Mouse (Mus musculus) stomach, postnatal 0 days (tissue): Measurements from ENCODE around the gene Exosc2. TPM values are rescaled to one million over a fixed set of nuclear protein-coding genes. Genes with fewer than 3 reads are reported as not detected.
"Not testable (repeated sequence)": the region's sequence is repeated elsewhere in the genome, so short reads cannot be mapped to it uniquely, and the experiment has no call there.

Experiments used
- ATAC-seq: fragments of 200-750 bp; cut with Nextera tagmentation; 2 replicates; pipeline ENCODE4 v1.8.0; 2017; ENCODE audit not compliant: low FRiP score, low TSS enrichment
- DNase-seq: peaks from one replicate; pipeline ENCODE4 v3.0.0-alpha.2; 2016; ENCODE audit warnings: low spot score
- H3K27ac ChIP-seq: fragments of 300-500 bp; sonication (generic); replicated peaks from 2 replicates; pipeline ENCODE4 v1.5.1; 2014; ENCODE audit warnings: mild to moderate bottlenecking, control low read depth
- H3K27me3 ChIP-seq: fragments of 300-500 bp; sonication (generic); 2 replicates; pipeline ENCODE4 v1.6.1; 2014; ENCODE audit warnings: low read length; ENCODE audit not compliant: control insufficient read depth, insufficient read depth
- H3K36me3 ChIP-seq: fragments of 300-500 bp; sonication (generic); 2 replicates; pipeline ENCODE4 v1.6.1; 2014; ENCODE audit warnings: low read length, mixed read lengths; ENCODE audit not compliant: control insufficient read depth, insufficient read depth
- H3K4me1 ChIP-seq: fragments of 300-500 bp; sonication (generic); replicated peaks from 2 replicates; pipeline ENCODE4 v1.6.1; 2014; ENCODE audit warnings: antibody characterized with exemption; ENCODE audit not compliant: control insufficient read depth, insufficient read depth
- H3K4me2 ChIP-seq: fragments of 300-500 bp; sonication (generic); replicated peaks from 2 replicates; pipeline ENCODE4 v1.6.1; 2014; ENCODE audit warnings: low read depth, mild to moderate bottlenecking, control low read depth, moderate library complexity
- H3K4me3 ChIP-seq: fragments of 300-500 bp; sonication (generic); 2 replicates; pipeline ENCODE4 v1.5.1; 2014; ENCODE audit warnings: low read depth, low read length, control low read depth
- H3K9ac ChIP-seq: fragments of 300-500 bp; sonication (generic); 2 replicates; pipeline ENCODE4 v1.6.1; 2014; ENCODE audit warnings: mild to moderate bottlenecking, low read length, control low read depth, mixed read lengths
- H3K9me3 ChIP-seq: fragments of 300-500 bp; sonication (generic); 2 replicates; pipeline ENCODE4 v1.6.1; 2016; ENCODE audit warnings: low read length; ENCODE audit not compliant: control insufficient read depth
- CTCF ChIP-seq: IDR thresholded peaks from 2 replicates; pipeline ENCODE4 v1.5.1; 2016; ENCODE audit warnings: antibody characterized with exemption, low read depth, mild to moderate bottlenecking, moderate library complexity
- EP300 ChIP-seq: optimal IDR thresholded peaks from 2 replicates; pipeline ENCODE3; 2016; ENCODE audit warnings: antibody characterized with exemption
- WGBS: fragments of 180-500 bp; shearing (Covaris S2); extraction: QIAGEN DNeasy Blood & Tissue Kit; methylation state at CpG from one replicate; pipeline ENCODE4 v1.1.7; 2014; 5-methylcytosine and 5-hydroxymethylcytosine counted together
- polyA plus RNA-seq: library from polyadenylated mRNA; unstranded; fragments of >200 nt; fragmentation: Nextera tagmentation; extraction: Ambion mirVana; gene quantifications from 2 replicates; pipeline ENCODE4 v1.2.1, GENCODE M21; 2015

Exosc2 gene
- polyA plus RNA-seq, 1 experiment from 2014 or later: 22.2 TPM

GRCm38 (mm10) chr2:31656374-31656773 is 14.1 kb upstream of the Exosc2 start:
- 80% methylated on average over 7 of the region's 7 CpGs for WGBS

GRCm38 (mm10) chr2:31662939-31663803 is 7.3 kb upstream of the Exosc2 start:
- H3K4me3 ChIP-seq: no peak overlapping the region
- 48% methylated on average over 8 of the region's 8 CpGs for WGBS
- ATAC-seq: peak; percentile 26; the same call in 1 of the 2 replicates
- no peak overlapping the region for H3K27ac ChIP-seq
- H3K36me3 ChIP-seq: no peaks in the 10 kb centered on the region
- DNase-seq: no peak
- H3K4me1 ChIP-seq: no peaks in the 10 kb centered on the region
- H3K9me3 ChIP-seq: no peaks in the 10 kb centered on the region
- TF ChIP-seq EP300: no peak
- TF ChIP-seq CTCF: no peak
- no peaks in the 10 kb centered on the region for H3K27me3 ChIP-seq
- H3K9ac ChIP-seq: no peak overlapping the region
- no peak overlapping the region for H3K4me2 ChIP-seq

More at GRCm38 (mm10) chr2:31656374-31656773, 14.1 kb upstream of the Exosc2 start:
- Histone ChIP-seq H3K27me3 (peaks cover 12% of the 10 kb centered on the region), H3K27ac (no peak overlapping the region), H3K4me3 (no peak overlapping the region), H3K36me3 (no peaks in the 10 kb centered on the region), H3K4me2 (no peak overlapping the region), H3K4me1 (no peaks in the 10 kb centered on the region), H3K9ac (no peak overlapping the region), H3K9me3 (no peaks in the 10 kb centered on the region)
- ATAC-seq (no peak), DNase-seq (no peak)
- no peak for TF ChIP-seq CTCF
- no peak for TF ChIP-seq EP300

- DNase-seq (no peak), ATAC-seq (no peak)
- Histone ChIP-seq H3K4me1 (no peaks in the 10 kb centered on the region), H3K27ac (no peak overlapping the region), H3K9ac (no peak overlapping the region), H3K36me3 (no peaks in the 10 kb centered on the region), H3K27me3 (no peaks in the 10 kb centered on the region), H3K4me3 (no peak overlapping the region), H3K4me2 (no peak overlapping the region), H3K9me3 (no peaks in the 10 kb centered on the region)
- TF ChIP-seq CTCF (no peak), EP300 (no peak)
- WGBS: 84% methylated on average over 1 of the region's 1 CpGs
Measured at GRCm38 (mm10) chr2:31663804-31664180, 6.7 kb upstream of the Exosc2 start.

GRCm38 (mm10) chr2:31667332-31667731 is 3.2 kb upstream of the Exosc2 start:
- H3K27ac ChIP-seq: no peak overlapping the region
- no peak for ATAC-seq
- TF ChIP-seq EP300: no peak
- peak; percentile 66 for TF ChIP-seq CTCF
- no peak overlapping the region for H3K4me2 ChIP-seq
- H3K4me3 ChIP-seq: no peak overlapping the region
- no peak for DNase-seq
- no peak overlapping the region for H3K9ac ChIP-seq
- H3K4me1 ChIP-seq: 0 out of 2 replicates have a peak, but pooled peaks cover 2% of the 10 kb centered on the region
- no peaks in the 10 kb centered on the region for H3K9me3 ChIP-seq
- no peaks in the 10 kb centered on the region for H3K36me3 ChIP-seq
- H3K27me3 ChIP-seq: no peaks in the 10 kb centered on the region
- 27% methylated on average over 4 of the region's 4 CpGs for WGBS

GRCm38 (mm10) chr2:31678641-31679040 is 8.1 kb downstream of the Exosc2 start:
- Histone ChIP-seq H3K9ac (no peak overlapping the region), H3K36me3 (peaks cover 26% of the 10 kb centered on the region), H3K4me3 (no peak overlapping the region), H3K4me1 (no peaks in the 10 kb centered on the region), H3K4me2 (no peak overlapping the region), H3K27ac (no peak overlapping the region), H3K9me3 (no peaks in the 10 kb centered on the region), H3K27me3 (no peaks in the 10 kb centered on the region)
- DNase-seq: no peak
- WGBS: 91% methylated on average over 6 of the region's 6 CpGs
- ATAC-seq: no peak
- TF ChIP-seq EP300: no peak
- no peak for TF ChIP-seq CTCF

- TF ChIP-seq CTCF: peak; percentile 33; the same call in 1 of the 2 replicates
- not testable (repeated sequence) for H3K27ac ChIP-seq, H3K4me2 ChIP-seq, H3K9me3 ChIP-seq, H3K4me3 ChIP-seq, H3K4me1 ChIP-seq, ATAC-seq, H3K27me3 ChIP-seq, H3K9ac ChIP-seq, DNase-seq
- peaks cover 15% of the 10 kb centered on the region for H3K36me3 ChIP-seq
- WGBS: 80% methylated on average over 15 of the region's 15 CpGs
Measured at GRCm38 (mm10) chr2:31681051-31681707, 10.7 kb downstream of the Exosc2 start.
